In genomic region chr6:108234536-108234935, GRCm38 (mm10) we compare ENCODE assay signal across 13 mouse cellular contexts. TPM values are rescaled to one million over a fixed set of nuclear protein-coding genes. Genes with fewer than 3 reads are reported as not detected.
DNase-seq lines count a peak whose midpoint lies in the region; ATAC-seq and TF ChIP-seq lines count a peak whose summit lies in the region.
"Had no signal": no experiment of that assay in that cellular context is flagged by ENCODE, and none has a peak within 500 bp of the region (broad histone marks: within the 10 kb centered on the region; RNA-seq: fewer than 3 reads in every experiment).

No protein-coding gene starts in this region.

- H3K27me3 ChIP-seq in kidney, embryonic 14.5 days (ENCODE audit: control insufficient read depth, insufficient read depth, low read length), result no peaks in the 10 kb centered on the region
- no peaks in the 10 kb centered on the region for H3K27me3 ChIP-seq in stomach, postnatal 0 days (ENCODE audit: control insufficient read depth, insufficient read depth, low read length)
- H3K27me3 ChIP-seq: megakaryocyte, embryonic 14.5 days had no signal

- DNase-seq in adrenal gland, adult 2 months, result peak; percentile 76
- DNase-seq in adrenal gland, postnatal 4 days (ENCODE audit: low spot score in 2 of 2), result no peak
- peak; percentile 75 for DNase-seq in kidney, adult 11 months
- no peak for DNase-seq in kidney, adult 18-20 months
- no peak for DNase-seq in stomach, postnatal 0 days (ENCODE audit: low spot score)
- DNase-seq in layer of hippocampus, postnatal 10 days (ENCODE audit: low spot score in 2 of 2), result no peak
- no peak for DNase-seq in gastrocnemius, postnatal 10 days
- DNase-seq: cerebellum, adult 18-20 months; embryo, embryonic 11 days; liver, postnatal 0 days had no signal

- no peak overlapping the region for H3K4me3 ChIP-seq in kidney, embryonic 14.5 days (ENCODE audit: low read length)
- H3K4me3 ChIP-seq in stomach, postnatal 0 days (ENCODE audit: low read depth, low read length), result no peak overlapping the region
- H3K4me3 ChIP-seq: megakaryocyte, embryonic 14.5 days had no signal

- peaks cover 52% of the 10 kb centered on the region for H3K4me1 ChIP-seq in kidney, embryonic 14.5 days (ENCODE audit: control insufficient read depth, insufficient read depth, low read length)
- 0 out of 2 replicates have a peak, but pooled peaks cover 2% of the 10 kb centered on the region for H3K4me1 ChIP-seq in stomach, postnatal 0 days (replicated peaks; ENCODE audit: control insufficient read depth, insufficient read depth)

- 0 out of 2 replicates have a peak overlapping the region, but pooled peaks have one; percentile 4 for H3K27ac ChIP-seq in kidney, embryonic 14.5 days (ENCODE audit: low read depth, low read length)
- H3K27ac ChIP-seq in stomach, postnatal 0 days (replicated peaks), result 0 out of 2 replicates have a peak overlapping the region, but pooled peaks have one; percentile 25

- H3K36me3 ChIP-seq in kidney, embryonic 14.5 days (ENCODE audit: control insufficient read depth, insufficient read depth, low read length), result no peaks in the 10 kb centered on the region
- H3K36me3 ChIP-seq in stomach, postnatal 0 days (ENCODE audit: control insufficient read depth, insufficient read depth, low read length), result no peaks in the 10 kb centered on the region

- TF ChIP-seq CTCF in stomach, postnatal 0 days (IDR thresholded peaks at IDR 0.05; ENCODE audit: low read depth), result peak; percentile 9; the same call in 1 of the 2 replicates

- H3K9ac ChIP-seq in kidney, embryonic 14.5 days (ENCODE audit: low read depth, low read length), result no peak overlapping the region
- no peak overlapping the region for H3K9ac ChIP-seq in stomach, postnatal 0 days (ENCODE audit: low read length)
- H3K9ac ChIP-seq: liver, postnatal 0 days had no signal

- H3K4me2 ChIP-seq in kidney, embryonic 14.5 days (replicated peaks; ENCODE audit: low read depth, low read length), result no peak overlapping the region
- H3K4me2 ChIP-seq in stomach, postnatal 0 days (replicated peaks; ENCODE audit: low read depth), result no peak overlapping the region

- ATAC-seq in kidney, embryonic 14.5 days (ENCODE audit: low FRiP score, low TSS enrichment), result no peak
- no peak for ATAC-seq in stomach, postnatal 0 days (ENCODE audit: low FRiP score, low TSS enrichment)
- ATAC-seq: activated CD4-positive, CD25-positive, alpha-beta regulatory T cell, adult 4 months; liver, postnatal 0 days had no signal

- no peaks in the 10 kb centered on the region for H3K9me3 ChIP-seq in kidney, embryonic 14.5 days (ENCODE audit: control insufficient read depth, low read length)
- H3K9me3 ChIP-seq in stomach, postnatal 0 days (ENCODE audit: control insufficient read depth, low read length), result no peaks in the 10 kb centered on the region
- H3K9me3 ChIP-seq: megakaryocyte, embryonic 14.5 days had no signal

- no peak for TF ChIP-seq EP300 in stomach, postnatal 0 days (optimal IDR thresholded peaks at IDR 0.05)

- 61% methylated on average over 6 of the region's 6 CpGs for WGBS in kidney, embryonic 14.5 days
- 55% methylated on average over 6 of the region's 6 CpGs for WGBS in stomach, postnatal 0 days

RNA-seq across cellular contexts. Expression of gene Itpr1, which starts 21.6 kb away (rescaled TPM):
- 100 to 1,000 TPM; 120 to 176 TPM for total RNA-seq in adrenal gland, adult 2 months (2021)
- polyA plus RNA-seq in adrenal gland, adult 2 months (2012; rRNA removed), result 13.2 and 23.0 TPM in 2 replicates
- total RNA-seq in adrenal gland, postnatal 4 days (2021), result 100 to 1,000 TPM; 106 to 129 TPM
- 13.8 and 22.4 TPM in 2 replicates for polyA plus RNA-seq in kidney, embryonic 14.5 days (2014; fragmentation: Nextera tagmentation; extraction: Ambion mirVana)
- 3.9 and 4.0 TPM in 2 replicates for polyA plus RNA-seq in stomach, postnatal 0 days (2015; fragmentation: Nextera tagmentation; extraction: Ambion mirVana)
- 10 to 100 TPM; 79.2 to 94.8 TPM for total RNA-seq in layer of hippocampus, postnatal 10 days (2021)
- 10 to 100 TPM; 19.7 to 30.6 TPM for total RNA-seq in gastrocnemius, postnatal 10 days (2021)

RNA-seq across cellular contexts. Expression of gene Sumf1, which starts 49.2 kb away (rescaled TPM):
- 10 to 100 TPM; 37.8 to 44.8 TPM for total RNA-seq in adrenal gland, adult 2 months (2021)
- 70.3 and 87.0 TPM in 2 replicates for polyA plus RNA-seq in adrenal gland, adult 2 months (2012; rRNA removed)
- total RNA-seq in adrenal gland, postnatal 4 days (2021), result 10 to 100 TPM; 34.7 to 39.2 TPM
- polyA plus RNA-seq in kidney, embryonic 14.5 days (2014; fragmentation: Nextera tagmentation; extraction: Ambion mirVana), result 16.6 and 26.8 TPM in 2 replicates
- polyA plus RNA-seq in stomach, postnatal 0 days (2015; fragmentation: Nextera tagmentation; extraction: Ambion mirVana), result 20.0 and 20.5 TPM in 2 replicates
- 10 to 100 TPM; 16.7 to 19.9 TPM for total RNA-seq in layer of hippocampus, postnatal 10 days (2021)
- total RNA-seq in gastrocnemius, postnatal 10 days (2021), result 10 to 100 TPM; 11.4 to 13.6 TPM

Comparison
In these comparisons a context has a peak if more than half of its experiments do, and no peak if none do; other contexts are left out.
1. DNase-seq: peak in adrenal gland, adult 2 months (single experiment) and kidney, adult 11 months (single experiment); none in adrenal gland, postnatal 4 days (0 of 2), kidney, adult 18-20 months (single experiment), stomach, postnatal 0 days (single experiment), layer of hippocampus, postnatal 10 days (0 of 2) and gastrocnemius, postnatal 10 days (single experiment).